Mouse (Mus musculus): ENCODE data around the gene Abca9. TPM values are rescaled to one million over a fixed set of nuclear protein-coding genes. Genes with fewer than 3 reads are reported as not detected.

Abca9 gene
- polyA plus RNA-seq, 1 experiment: 2.7 TPM

DNA sequence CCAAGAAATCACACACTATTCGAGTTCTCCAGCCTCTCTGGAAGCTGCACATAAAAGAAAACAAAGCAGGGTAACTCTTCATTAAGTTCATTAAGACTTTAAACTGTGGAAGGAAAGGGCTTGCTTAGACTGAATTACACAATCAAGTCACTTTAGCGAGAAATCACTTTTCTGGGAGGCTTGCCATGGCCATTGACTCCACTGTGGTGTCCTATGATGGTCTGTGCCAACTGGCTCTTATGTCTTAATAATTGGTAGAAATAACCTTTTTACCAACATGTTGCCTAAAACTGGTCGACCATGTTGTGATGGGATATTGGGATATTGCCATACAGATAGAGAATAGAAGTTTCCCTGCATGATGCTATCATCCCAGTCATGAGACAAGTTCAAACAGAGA lies 73.8 kb downstream of the Abca9 start:
- H3K4me3 ChIP-seq (ENCODE audit: insufficient read depth, low read length): no peak overlapping the region
- H3K4me1 ChIP-seq (ENCODE audit: control insufficient read depth, insufficient read depth, low read length): no peaks in the 10 kb centered on the region; the same call in 1 of the 2 replicates
- H3K27ac ChIP-seq (ENCODE audit: insufficient read depth, low read length): no peak overlapping the region
- TF ChIP-seq POLR2A (IDR thresholded peaks at IDR 0.05; ENCODE audit: low read depth, low read length) (no peak), CTCF (IDR thresholded peaks at IDR 0.05; ENCODE audit: borderline replicate concordance, insufficient read depth, low read length) (no peak)

GRCm38 (mm10) chr11:110091328-110091727 lies 76.7 kb downstream of the Abca9 start:
- no peak overlapping the region for H3K27ac ChIP-seq (ENCODE audit: insufficient read depth, low read length)
- no peak for TF ChIP-seq POLR2A (IDR thresholded peaks at IDR 0.05; ENCODE audit: low read depth, low read length)
- TF ChIP-seq CTCF (IDR thresholded peaks at IDR 0.05; ENCODE audit: borderline replicate concordance, insufficient read depth, low read length): no peak
- no peaks in the 10 kb centered on the region; the same call in 1 of the 2 replicates for H3K4me1 ChIP-seq (ENCODE audit: control insufficient read depth, insufficient read depth, low read length)
- H3K4me3 ChIP-seq (ENCODE audit: insufficient read depth, low read length): no peak overlapping the region

- Histone ChIP-seq H3K4me3 (ENCODE audit: insufficient read depth, low read length) (no peak overlapping the region), H3K4me1 (ENCODE audit: control insufficient read depth, insufficient read depth, low read length) (no peaks in the 10 kb centered on the region), H3K27ac (ENCODE audit: insufficient read depth, low read length) (no peak overlapping the region)
- TF ChIP-seq POLR2A (IDR thresholded peaks at IDR 0.05; ENCODE audit: low read depth, low read length): no peak
- TF ChIP-seq CTCF (IDR thresholded peaks at IDR 0.05; ENCODE audit: borderline replicate concordance, insufficient read depth, low read length): no peak
These were observed 95.8 kb downstream of the Abca9 start for GRCm38 (mm10) chr11:110072158-110072557.

- H3K4me1 ChIP-seq (ENCODE audit: control insufficient read depth, insufficient read depth, low read length): no peaks in the 10 kb centered on the region; the same call in 1 of the 2 replicates
- H3K4me3 ChIP-seq (ENCODE audit: insufficient read depth, low read length): no peak overlapping the region
- TF ChIP-seq CTCF (IDR thresholded peaks at IDR 0.05; ENCODE audit: borderline replicate concordance, insufficient read depth, low read length) (no peak), POLR2A (IDR thresholded peaks at IDR 0.05; ENCODE audit: low read depth, low read length) (no peak)
- no peak overlapping the region for H3K27ac ChIP-seq (ENCODE audit: insufficient read depth, low read length)
These were observed 107.0 kb downstream of the Abca9 start for GRCm38 (mm10) chr11:110061032-110061431.

- H3K27ac ChIP-seq (ENCODE audit: insufficient read depth, low read length): no peak overlapping the region
- TF ChIP-seq POLR2A (IDR thresholded peaks at IDR 0.05; ENCODE audit: low read depth, low read length): no peak
- TF ChIP-seq CTCF (IDR thresholded peaks at IDR 0.05; ENCODE audit: borderline replicate concordance, insufficient read depth, low read length): no peak
- no peaks in the 10 kb centered on the region; the same call in 1 of the 2 replicates for H3K4me1 ChIP-seq (ENCODE audit: control insufficient read depth, insufficient read depth, low read length)
- H3K4me3 ChIP-seq (ENCODE audit: insufficient read depth, low read length): no peak overlapping the region
These were observed 107.9 kb downstream of the Abca9 start for GRCm38 (mm10) chr11:110060127-110060526.

DNA sequence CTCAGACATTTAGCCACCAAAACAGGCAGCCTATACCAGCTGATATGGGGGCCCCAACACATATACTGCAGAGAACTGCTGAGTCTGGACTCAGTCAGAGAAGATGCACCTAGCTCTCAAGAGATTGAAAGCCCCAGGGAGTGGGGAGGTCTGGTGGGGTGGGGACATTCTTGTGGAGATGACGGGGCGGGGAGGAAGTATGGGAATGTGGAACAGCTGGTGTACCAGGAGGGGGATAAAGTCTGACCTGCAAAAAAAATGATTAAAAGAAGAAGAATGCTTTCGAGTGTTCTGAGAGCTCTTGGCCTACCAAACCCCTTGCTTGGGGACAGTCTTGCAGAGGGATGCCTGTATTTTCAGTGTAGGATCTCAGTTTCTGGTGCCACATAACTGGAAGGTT lies 114.3 kb downstream of the Abca9 start:
- TF ChIP-seq CTCF (IDR thresholded peaks at IDR 0.05; ENCODE audit: borderline replicate concordance, insufficient read depth, low read length): no peak
- TF ChIP-seq POLR2A (IDR thresholded peaks at IDR 0.05; ENCODE audit: low read depth, low read length): no peak
- H3K4me1 ChIP-seq (ENCODE audit: control insufficient read depth, insufficient read depth, low read length): no peaks in the 10 kb centered on the region; the same call in 1 of the 2 replicates
- H3K27ac ChIP-seq (ENCODE audit: insufficient read depth, low read length): no peak overlapping the region
- no peak overlapping the region for H3K4me3 ChIP-seq (ENCODE audit: insufficient read depth, low read length)

Other genes with a start within 250 kb of the Abca9 start
- gene Abca8b, start 172.4 kb downstream of the Abca9 start, polyA plus RNA-seq (2011; ENCODE audit: insufficient read length, low read depth, missing spikeins): 0.91 and 1.2 TPM in 2 replicates
- gene Abca8a, start 72.2 kb downstream of the Abca9 start, polyA plus RNA-seq (2011; ENCODE audit: insufficient read length, low read depth, missing spikeins): 1.0 TPM in 1 of 2 replicates, not detected in the other
- gene Abca6, start 83.6 kb upstream of the Abca9 start, polyA plus RNA-seq (2011; ENCODE audit: insufficient read length, low read depth, missing spikeins): 1.2 and 1.3 TPM in 2 replicates
- 13.7 and 22.6 TPM in 2 replicates for gene Abca5, start 169.5 kb upstream of the Abca9 start, polyA plus RNA-seq (2011; ENCODE audit: insufficient read length, low read depth, missing spikeins)
- 3.6 and 4.7 TPM in 2 replicates for gene Map2k6, start 230.9 kb upstream of the Abca9 start, polyA plus RNA-seq (2011; ENCODE audit: insufficient read length, low read depth, missing spikeins)

Data from embryonic fibroblast, embryonic 13.5 days (primary cell).